Mouse (Mus musculus) E14TG2a.4 (cell line): ENCODE measurements around the gene Nckap5l.
A peak's percentile ranks its signal among the peaks of the same experiment; 100 is the strongest.

Experiments used
- H3K27me3 ChIP-seq: 2 replicates; pipeline ENCODE4 v1.6.1; 2014; ENCODE audit warnings: low read length, control low read depth; ENCODE audit not compliant: insufficient read depth
- H3K36me3 ChIP-seq: 2 replicates; pipeline ENCODE4 v1.6.1; 2014; ENCODE audit warnings: low read length, control low read depth; ENCODE audit not compliant: insufficient read depth
- H3K4me1 ChIP-seq: replicated peaks from 2 replicates; pipeline ENCODE4 v1.6.1; 2014; ENCODE audit warnings: low read depth, low read length, control low read depth
- H3K4me3 ChIP-seq: replicated peaks from 2 replicates; pipeline ENCODE4 v1.5.1; 2014; ENCODE audit warnings: mild to moderate bottlenecking, low read length
- H3K9me3 ChIP-seq: 2 replicates; pipeline ENCODE4 v1.6.1; 2014; ENCODE audit warnings: low read length, control low read depth
- CTCF ChIP-seq: conservative IDR thresholded peaks from 2 replicates; pipeline ENCODE4 v1.5.1; 2014; ENCODE audit warnings: low read length
- NANOG ChIP-seq: IDR thresholded peaks from 2 replicates; pipeline ENCODE4 v1.6.1; 2014; ENCODE audit warnings: borderline replicate concordance, low read length, mixed read lengths
- POU5F1 ChIP-seq: IDR thresholded peaks from 2 replicates; pipeline ENCODE4 v1.6.1; 2014; ENCODE audit warnings: low read length, borderline replicate concordance

Nckap5l gene

DNA sequence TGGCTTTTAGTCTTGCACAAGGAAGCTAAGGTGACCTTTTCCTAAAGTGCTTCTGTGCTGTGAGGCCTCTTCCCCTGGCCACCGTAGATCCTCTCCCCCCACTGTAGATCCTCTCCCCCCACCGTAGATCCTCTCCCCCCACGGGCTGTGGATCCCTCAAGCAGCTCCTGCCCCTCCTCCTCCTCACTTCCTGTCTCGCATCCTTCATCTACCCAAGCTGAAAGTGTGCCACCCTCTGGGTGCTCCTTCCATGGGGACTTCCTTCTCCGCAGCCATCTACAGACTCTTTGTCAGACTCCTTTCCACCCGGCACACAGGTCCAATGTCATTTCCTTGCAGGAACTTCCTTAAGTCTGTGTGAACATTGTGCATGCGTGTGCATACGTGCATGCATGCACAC, 27.2 kb downstream of the Nckap5l start:
- Histone ChIP-seq H3K4me1 (peaks cover 51% of the 10 kb centered on the region), H3K4me3 (no peak overlapping the region), H3K36me3 (peaks cover 52% of the 10 kb centered on the region), H3K9me3 (no peaks in the 10 kb centered on the region), H3K27me3 (peaks cover 14% of the 10 kb centered on the region)
- TF ChIP-seq POU5F1 = no peak
- no peak for TF ChIP-seq NANOG
- TF ChIP-seq CTCF = no peak

DNA sequence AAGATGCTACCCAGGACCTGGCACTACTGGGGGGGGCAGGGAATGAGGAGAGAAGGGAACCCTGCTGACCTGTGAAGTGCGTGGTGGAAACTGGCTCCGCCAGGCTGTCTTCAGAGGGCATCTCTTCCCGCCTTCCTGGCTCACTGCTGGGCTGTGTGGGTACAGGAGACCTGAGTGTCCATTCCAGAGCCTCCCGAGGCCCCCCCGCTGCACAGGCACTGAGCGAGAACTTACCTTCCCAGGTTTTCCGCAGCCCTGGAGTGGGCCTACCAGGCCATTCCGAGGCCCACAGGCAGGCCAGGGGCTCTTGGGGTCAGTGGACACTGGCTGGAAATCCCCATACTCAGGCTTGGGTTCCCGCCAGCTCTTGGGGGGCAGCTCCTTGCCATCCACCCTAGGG, 33.7 kb downstream of the Nckap5l start:
- Histone ChIP-seq H3K36me3 (peaks cover 25% of the 10 kb centered on the region), H3K27me3 (peaks cover 21% of the 10 kb centered on the region), H3K4me1 (peaks cover 84% of the 10 kb centered on the region), H3K4me3 (0 out of 2 replicates have a peak overlapping the region, but pooled peaks have one; percentile 7), H3K9me3 (no peaks in the 10 kb centered on the region)
- TF ChIP-seq CTCF (no peak), NANOG (no peak), POU5F1 (no peak)

GRCm38 (mm10) chr15:99423131-99423530, 34.4 kb downstream of the Nckap5l start:
- Histone ChIP-seq H3K4me3 (peak overlapping the region; percentile 45), H3K9me3 (no peaks in the 10 kb centered on the region), H3K27me3 (peaks cover 21% of the 10 kb centered on the region), H3K36me3 (peaks cover 20% of the 10 kb centered on the region), H3K4me1 (peaks cover 91% of the 10 kb centered on the region)
- TF ChIP-seq POU5F1 (no peak), CTCF (no peak), NANOG (no peak)

DNA sequence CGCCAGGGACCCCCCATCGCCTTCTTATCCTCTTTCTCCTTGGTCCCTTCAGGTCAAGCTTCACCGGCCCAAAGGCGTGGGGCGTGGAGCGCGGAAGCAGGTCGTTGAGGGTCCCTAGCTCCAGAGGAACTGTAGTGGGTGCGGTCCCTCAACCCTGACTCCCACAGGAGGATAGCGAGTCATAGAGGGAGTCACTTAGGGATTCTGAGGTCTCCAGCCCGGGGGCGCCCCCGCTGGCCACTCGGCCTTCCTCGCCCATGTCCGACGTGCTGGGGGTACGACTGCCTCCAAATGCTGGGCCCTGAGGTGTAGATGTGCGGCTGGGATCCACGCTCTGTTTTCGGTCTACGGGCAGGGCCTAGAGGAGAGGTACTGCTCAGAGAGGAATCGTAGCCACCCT, 35.0 kb downstream of the Nckap5l start:
- Histone ChIP-seq H3K4me3 (peak overlapping the region; percentile 45), H3K9me3 (no peaks in the 10 kb centered on the region), H3K36me3 (peaks cover 14% of the 10 kb centered on the region), H3K27me3 (peaks cover 21% of the 10 kb centered on the region), H3K4me1 (peaks cover 89% of the 10 kb centered on the region)
- TF ChIP-seq CTCF = no peak
- no peak for TF ChIP-seq NANOG
- TF ChIP-seq POU5F1 = no peak

DNA sequence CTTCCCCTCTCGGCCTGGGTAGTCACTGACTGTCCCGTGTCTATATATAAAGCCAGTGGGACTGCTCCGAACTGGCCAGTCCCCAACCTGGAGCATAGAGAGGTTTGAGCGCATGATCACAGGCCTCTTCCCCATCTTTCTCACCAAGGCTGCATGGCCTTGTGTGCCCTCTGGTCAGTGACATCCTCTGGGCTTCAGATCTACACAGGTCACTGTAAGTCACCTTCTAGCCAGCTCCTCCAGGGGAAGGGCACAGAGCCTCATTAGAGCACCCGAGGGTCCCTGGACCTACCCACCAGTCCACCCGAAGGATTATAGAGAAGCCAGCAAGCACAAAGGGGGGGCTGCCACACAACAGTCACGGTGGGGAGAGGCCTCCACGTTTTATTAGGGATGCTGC, 35.9 kb downstream of the Nckap5l start:
- H3K36me3 ChIP-seq = peaks cover 8% of the 10 kb centered on the region; the same call in 1 of the 2 replicates
- no peaks in the 10 kb centered on the region for H3K9me3 ChIP-seq
- H3K4me1 ChIP-seq = peaks cover 82% of the 10 kb centered on the region
- peaks cover 20% of the 10 kb centered on the region for H3K27me3 ChIP-seq
- TF ChIP-seq CTCF (no peak), NANOG (no peak), POU5F1 (no peak)
- peak overlapping the region; percentile 45 for H3K4me3 ChIP-seq

DNA sequence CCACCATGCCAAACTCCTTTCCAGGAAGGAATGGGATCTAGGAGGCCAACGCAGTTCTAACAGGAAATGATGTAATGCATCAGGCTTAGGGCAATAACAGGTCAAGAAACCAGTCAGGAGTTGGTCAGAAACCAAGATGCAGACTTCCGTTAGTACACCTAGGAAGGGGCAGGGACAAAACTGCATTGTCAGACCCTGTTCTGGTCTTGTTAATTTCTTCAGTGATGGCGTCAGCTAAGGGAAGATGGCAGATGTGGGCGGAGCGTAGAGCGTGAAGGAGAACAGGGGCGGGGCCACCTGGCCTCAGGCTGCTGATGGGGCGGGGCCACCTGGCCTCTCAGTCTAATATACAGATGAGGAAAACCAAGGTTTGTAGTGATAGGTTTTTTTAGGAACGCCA, 36.4 kb downstream of the Nckap5l start:
- peaks cover 8% of the 10 kb centered on the region; the same call in 1 of the 2 replicates for H3K36me3 ChIP-seq
- H3K27me3 ChIP-seq = peaks cover 14% of the 10 kb centered on the region
- peaks cover 80% of the 10 kb centered on the region for H3K4me1 ChIP-seq
- no peaks in the 10 kb centered on the region for H3K9me3 ChIP-seq
- H3K4me3 ChIP-seq = peak overlapping the region; percentile 65
- TF ChIP-seq NANOG (no peak), CTCF (no peak), POU5F1 (no peak)

DNA sequence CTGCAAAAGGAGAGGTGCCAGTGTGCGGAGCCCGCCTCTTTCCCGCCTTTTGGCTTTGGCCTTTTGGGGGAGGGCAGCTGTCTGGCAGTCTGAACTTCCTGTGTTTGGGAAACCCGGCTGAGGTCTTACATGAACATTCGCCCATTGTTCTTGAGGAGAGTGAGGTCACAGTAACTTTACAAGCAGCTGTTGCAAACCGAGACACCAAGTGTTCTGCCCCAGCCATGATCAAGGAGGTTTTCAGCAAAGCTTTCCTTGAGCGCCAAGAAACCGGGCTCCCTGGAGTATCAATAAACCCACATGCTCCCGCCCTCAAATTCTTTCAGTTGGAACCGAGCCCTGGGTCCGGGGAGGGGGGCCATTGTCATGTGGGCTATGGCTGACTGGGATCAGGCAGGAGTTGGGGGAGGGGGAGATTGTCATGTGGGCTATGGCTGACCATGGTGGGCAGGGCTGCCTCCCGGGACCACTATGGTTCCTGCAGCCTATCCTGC, 37.0 kb downstream of the Nckap5l start:
- Histone ChIP-seq H3K27me3 (peaks cover 9% of the 10 kb centered on the region), H3K9me3 (no peaks in the 10 kb centered on the region), H3K36me3 (peaks cover 8% of the 10 kb centered on the region; the same call in 1 of the 2 replicates), H3K4me3 (peak overlapping the region; percentile 65), H3K4me1 (peaks cover 77% of the 10 kb centered on the region)
- no peak for TF ChIP-seq NANOG
- TF ChIP-seq CTCF = no peak
- no peak for TF ChIP-seq POU5F1

- peak overlapping the region; percentile 65; the same call in 1 of the 2 replicates for H3K4me3 ChIP-seq
- H3K36me3 ChIP-seq = peaks cover 8% of the 10 kb centered on the region; the same call in 1 of the 2 replicates
- H3K9me3 ChIP-seq = no peaks in the 10 kb centered on the region
- peaks cover 5% of the 10 kb centered on the region; the same call in 1 of the 2 replicates for H3K27me3 ChIP-seq
- H3K4me1 ChIP-seq = peaks cover 72% of the 10 kb centered on the region
- TF ChIP-seq NANOG (no peak), POU5F1 (no peak), CTCF (no peak)
These were observed 37.4 kb downstream of the Nckap5l start for GRCm38 (mm10) chr15:99420101-99420500.

DNA sequence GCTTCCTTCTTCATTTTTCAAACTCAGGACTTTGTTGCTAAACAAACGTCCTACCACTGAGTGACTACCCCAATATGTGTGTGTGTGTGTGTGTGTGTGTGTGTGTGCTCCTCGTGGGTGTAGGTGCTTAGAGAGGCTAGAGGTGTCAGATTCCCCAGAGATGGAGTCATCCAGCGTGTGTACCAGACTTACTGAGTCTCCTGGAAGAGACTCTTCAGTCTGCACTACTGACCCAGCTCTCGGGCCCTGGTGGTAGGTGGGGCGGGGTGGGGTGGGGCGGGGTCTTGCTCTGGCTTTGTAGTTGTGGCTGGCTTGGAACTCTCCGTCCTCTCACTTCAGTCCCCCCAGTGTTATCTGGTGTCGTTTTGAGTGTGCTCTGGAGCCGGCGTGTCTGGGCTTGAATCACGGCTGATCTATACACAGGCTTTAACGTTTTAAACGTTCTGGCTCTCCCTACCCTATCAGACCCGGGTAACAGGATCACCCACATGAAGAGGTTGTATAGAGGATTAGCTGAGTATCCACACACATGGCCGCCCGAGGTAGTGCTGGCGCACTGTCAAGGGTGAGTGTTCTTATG, 39.8 kb downstream of the Nckap5l start:
- peaks cover 2% of the 10 kb centered on the region; the same call in 1 of the 2 replicates for H3K36me3 ChIP-seq
- H3K27me3 ChIP-seq = no peaks in the 10 kb centered on the region
- H3K4me1 ChIP-seq = peaks cover 62% of the 10 kb centered on the region
- H3K4me3 ChIP-seq = peak overlapping the region; percentile 48
- TF ChIP-seq POU5F1 (no peak), NANOG (no peak), CTCF (no peak)
- H3K9me3 ChIP-seq = no peaks in the 10 kb centered on the region

GRCm38 (mm10) chr15:99416957-99417356, 40.6 kb downstream of the Nckap5l start:
- Histone ChIP-seq H3K4me1 (peaks cover 60% of the 10 kb centered on the region), H3K27me3 (no peaks in the 10 kb centered on the region), H3K36me3 (no peaks in the 10 kb centered on the region), H3K9me3 (no peaks in the 10 kb centered on the region), H3K4me3 (no peak overlapping the region)
- TF ChIP-seq CTCF = no peak
- no peak for TF ChIP-seq NANOG
- TF ChIP-seq POU5F1 = no peak
